Mouse (Mus musculus) retina, postnatal 1 day (tissue): ENCODE results near the gene Gmeb2.

Experiments
- DNase-seq: peaks from one replicate; pipeline ENCODE4 v3.0.0-alpha.2; 2012

The Gmeb2 gene

DNA sequence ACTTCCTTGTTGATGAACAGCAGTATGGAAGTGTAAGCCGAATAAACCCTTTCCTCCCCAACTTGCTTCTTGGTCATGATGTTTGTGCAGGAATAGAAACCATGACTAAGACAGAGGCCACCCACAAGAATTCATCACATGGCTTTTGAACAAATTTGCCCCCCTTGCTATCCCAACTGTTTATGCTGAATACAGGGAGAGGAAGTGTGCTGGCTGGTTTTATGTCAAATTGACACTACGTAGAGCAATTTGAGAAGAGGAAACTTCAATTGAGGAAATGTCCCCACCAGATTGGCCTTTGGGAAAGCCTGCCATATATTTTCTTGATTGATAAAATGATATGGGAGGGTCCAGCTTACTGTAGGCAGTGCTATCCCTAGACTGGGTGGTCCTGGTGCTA, 14.0 kb downstream of the Gmeb2 start:
- no peak for DNase-seq

GRCm38 (mm10) chr2:181272092-181272491, 15.7 kb downstream of the Gmeb2 start:
- DNase-seq = no peak

DNA sequence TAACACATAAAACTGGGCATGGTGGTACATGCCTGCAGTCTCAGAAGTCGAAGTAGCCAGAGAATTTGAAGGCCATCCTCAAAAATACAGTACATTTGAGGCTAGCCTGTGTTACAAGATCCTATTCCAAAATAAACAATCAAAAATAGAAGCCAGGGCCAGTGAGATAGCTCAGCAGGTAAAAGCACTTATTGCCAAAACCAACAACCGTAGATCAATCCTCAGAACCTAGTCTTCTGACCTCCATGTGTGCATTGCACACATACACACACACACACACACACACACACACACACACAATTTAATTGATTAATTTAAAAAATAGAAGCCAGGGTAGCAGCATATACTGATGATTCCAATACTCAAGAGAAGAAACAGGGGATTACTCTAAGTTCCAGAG, 21.0 kb downstream of the Gmeb2 start:
- DNase-seq = no peak

GRCm38 (mm10) chr2:181253248-181253647, 34.6 kb downstream of the Gmeb2 start:
- no peak for DNase-seq

DNA sequence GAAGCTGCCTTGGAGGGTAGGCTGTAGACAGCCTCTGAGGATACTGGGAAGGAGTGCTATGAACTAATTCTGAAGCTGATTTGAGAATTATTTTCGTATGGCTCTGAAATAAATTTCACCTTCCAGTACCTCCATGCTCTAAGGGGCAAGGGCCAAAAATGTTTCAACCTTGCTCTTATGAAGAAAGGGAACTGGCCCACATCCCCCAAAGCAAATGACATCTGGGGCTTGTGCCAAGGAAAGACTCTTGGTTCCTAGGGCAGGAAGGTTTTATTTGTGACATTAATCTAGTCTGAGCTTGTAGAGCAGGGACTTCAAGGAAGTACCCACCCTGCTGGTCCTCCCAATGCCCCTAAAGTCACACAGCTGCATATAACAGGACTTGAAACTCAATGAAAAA, 36.0 kb downstream of the Gmeb2 start:
- DNase-seq = no peak

DNA sequence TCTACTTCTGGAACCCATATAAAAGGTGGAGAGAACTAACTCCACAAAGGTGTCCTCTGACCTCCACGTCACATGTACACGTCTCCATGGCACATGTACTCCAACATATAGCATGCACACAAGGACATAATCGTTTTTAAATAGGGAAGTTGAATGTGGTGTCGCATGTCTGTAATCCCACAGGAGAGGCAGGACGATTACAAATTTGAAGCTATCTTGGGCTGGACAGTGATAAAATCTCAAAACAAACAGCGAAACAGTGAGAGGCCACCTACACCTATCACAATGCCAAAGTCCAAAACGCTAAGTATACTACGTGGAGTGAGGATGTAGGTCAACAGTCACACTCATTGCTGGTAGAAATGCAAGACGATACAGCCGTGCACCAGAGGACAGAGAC, 38.6 kb downstream of the Gmeb2 start:
- no peak for DNase-seq

- no peak for DNase-seq
Measured at GRCm38 (mm10) chr2:181245031-181245430, 42.8 kb downstream of the Gmeb2 start.

- no peak for DNase-seq
Measured at GRCm38 (mm10) chr2:181243706-181244394, 44.0 kb downstream of the Gmeb2 start.

GRCm38 (mm10) chr2:181242314-181242665, 45.5 kb downstream of the Gmeb2 start:
- DNase-seq = no peak

DNA sequence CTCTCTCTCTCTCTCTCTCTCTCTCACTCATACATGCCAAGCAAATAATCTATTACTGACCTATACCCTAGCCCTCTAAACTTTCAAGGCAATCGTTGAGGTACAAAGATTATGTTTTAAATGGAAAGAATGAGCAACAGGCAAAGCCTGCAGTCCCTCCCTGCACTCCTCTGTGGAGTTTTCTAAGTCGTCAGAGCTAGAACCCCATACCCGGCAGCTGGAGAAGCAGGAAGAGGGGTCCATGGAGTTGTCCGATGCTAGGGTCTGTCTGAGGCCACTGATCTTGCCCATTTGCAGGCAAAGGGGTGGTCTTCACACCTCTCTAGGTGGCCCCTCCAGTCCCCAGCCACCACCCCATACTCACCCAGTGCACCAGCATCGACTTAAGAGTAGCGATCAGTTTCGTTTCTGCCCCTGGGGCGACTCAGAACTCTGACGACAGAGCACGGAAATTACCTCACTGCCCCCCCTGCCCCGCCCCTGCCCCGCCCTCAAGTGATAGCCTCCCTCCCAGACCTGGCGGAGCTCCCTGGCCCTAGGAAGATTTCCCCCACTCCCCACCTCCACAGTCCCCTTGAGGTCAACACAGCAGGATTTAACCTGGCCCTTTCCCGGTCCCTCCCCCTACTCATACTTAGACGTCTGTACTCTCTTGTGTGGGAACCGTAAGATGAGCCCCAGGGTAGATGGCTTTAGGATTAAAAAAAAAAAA, 46.1 kb downstream of the Gmeb2 start, which contains the start of gene Helz2:
TSS of gene Helz2 (minus strand) at position 426 of the 712 bp plus-strand sequence.
- peak; percentile 22 for DNase-seq

GRCm38 (mm10) chr2:181240806-181241440, 46.9 kb downstream of the Gmeb2 start:
- DNase-seq = no peak

GRCm38 (mm10) chr2:181239261-181239660, 48.6 kb downstream of the Gmeb2 start:
- no peak for DNase-seq

DNA sequence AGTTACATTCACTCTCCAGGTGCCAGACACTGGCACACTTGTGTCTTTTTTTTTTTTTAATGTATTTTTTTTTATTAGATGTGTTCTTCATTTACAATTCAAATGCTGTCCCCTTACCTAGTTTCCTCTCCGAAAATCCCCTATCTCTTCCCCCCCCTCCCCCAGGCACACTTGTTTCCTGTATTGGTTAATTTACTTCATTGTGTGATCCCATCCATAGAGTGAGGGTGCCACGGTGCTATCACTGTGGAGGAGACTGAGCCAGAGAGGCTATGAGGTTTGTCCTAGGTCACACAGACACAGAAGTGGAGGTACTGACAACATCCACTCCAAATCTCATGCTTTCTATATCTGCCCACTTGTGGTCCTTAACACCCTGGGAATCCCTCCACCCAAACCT, 49.0 kb downstream of the Gmeb2 start:
- no peak for DNase-seq

GRCm38 (mm10) chr2:181238091-181238610, 49.7 kb downstream of the Gmeb2 start:
- DNase-seq = no peak

DNA sequence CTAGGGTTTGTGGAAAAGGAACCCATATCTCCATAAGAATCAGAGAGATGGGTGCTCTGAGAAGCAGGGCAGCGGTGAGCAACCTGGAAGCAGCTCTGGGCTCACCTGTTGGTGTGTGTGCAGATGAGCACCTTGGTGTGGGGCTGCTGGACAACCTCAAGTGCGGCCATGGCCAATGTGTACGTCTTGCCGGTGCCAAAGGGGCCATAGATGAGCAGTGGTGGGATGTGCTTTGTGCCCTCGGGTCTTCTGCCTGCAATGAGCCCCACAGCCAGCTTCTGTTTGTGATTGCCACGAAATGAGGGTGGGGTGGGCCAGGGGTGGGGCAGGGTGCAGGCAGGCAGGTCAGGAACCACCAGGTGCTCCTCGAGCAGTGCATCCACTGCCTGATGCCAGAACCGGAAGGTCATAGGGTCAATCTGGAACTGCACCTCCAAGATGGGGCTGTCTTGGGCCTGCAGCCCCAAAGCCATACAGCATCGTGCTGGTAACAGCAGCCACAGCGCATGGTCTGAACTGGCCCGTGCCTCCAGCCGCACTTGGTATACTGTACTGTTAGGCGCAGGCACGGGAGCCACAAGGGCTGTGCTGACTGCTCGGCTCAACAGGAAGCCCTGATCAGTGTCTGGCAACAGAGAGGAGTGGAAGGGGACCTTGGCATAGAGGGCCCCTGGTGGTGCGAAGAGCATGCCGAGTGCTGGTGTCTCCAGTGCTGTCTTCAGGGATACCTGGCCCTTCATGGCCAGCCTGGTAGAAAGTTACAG, 50.4 kb downstream of the Gmeb2 start:
- DNase-seq = no peak

DNA sequence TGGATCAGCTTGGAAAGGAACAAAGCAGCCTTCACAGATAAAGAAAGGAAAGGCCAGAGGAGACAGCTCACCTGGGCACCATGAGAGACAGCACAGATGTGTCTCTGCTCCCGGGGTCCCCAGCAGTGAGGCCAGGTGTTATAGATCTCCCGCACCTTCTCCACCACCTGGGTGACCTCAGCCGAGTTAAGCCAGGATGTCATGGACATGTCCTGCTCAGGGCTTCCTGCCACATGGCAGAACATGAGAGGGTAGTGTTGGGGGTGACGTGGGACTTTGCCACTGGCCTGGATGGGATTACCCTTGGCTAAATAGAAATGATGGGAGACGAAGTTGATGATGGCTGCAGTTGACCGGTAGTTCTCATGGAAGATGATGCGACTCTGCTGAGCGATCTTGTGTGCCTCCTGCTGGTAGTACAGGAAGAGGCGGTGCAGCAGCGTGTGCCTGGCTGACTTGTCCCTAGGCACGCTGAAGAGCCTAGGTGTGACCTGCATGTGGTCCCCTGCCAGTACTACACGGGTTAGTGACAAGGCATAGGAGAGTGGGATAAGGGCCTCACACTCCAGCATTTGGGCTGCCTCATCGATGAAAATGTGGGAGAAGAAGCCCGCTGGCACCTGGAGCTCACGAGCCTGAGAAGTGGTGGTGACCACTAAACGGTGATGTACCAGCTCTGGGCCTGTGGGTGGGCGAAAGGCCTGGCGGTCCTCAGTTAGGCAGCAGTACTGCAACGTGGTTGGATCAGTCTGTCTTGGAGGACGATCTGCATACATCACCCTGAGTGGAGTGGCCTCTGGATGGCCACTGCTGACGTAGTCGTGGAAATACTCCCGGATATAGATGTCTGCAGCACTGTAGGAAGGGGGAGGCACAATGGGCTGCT, 51.9 kb downstream of the Gmeb2 start:
- no peak for DNase-seq

- no peak for DNase-seq
Measured at GRCm38 (mm10) chr2:181234680-181235079, 53.2 kb downstream of the Gmeb2 start.

- DNase-seq = no peak
Measured at GRCm38 (mm10) chr2:181233443-181233842, 54.4 kb downstream of the Gmeb2 start.

- no peak for DNase-seq
Measured at GRCm38 (mm10) chr2:181231171-181231570, 56.7 kb downstream of the Gmeb2 start.

DNA sequence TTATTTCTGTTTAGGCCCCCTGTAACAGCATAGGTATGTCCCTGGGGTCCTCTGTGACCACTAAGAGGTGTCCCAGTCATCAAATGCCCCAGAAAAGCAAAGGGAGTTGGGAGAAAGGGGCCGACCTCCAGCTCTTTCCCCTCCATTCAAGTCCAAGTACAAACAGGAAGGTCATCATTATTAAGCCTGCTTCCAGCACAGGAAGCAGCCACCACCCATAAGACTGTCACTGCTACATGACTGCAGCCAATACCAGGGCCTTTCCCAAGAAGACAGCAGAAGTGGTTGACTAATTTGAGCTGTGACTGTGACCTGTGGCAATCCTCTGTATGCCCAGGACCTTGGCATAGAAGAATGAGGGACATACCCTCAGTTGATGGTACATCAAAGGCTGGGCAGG, 59.5 kb downstream of the Gmeb2 start:
- no peak for DNase-seq

DNA sequence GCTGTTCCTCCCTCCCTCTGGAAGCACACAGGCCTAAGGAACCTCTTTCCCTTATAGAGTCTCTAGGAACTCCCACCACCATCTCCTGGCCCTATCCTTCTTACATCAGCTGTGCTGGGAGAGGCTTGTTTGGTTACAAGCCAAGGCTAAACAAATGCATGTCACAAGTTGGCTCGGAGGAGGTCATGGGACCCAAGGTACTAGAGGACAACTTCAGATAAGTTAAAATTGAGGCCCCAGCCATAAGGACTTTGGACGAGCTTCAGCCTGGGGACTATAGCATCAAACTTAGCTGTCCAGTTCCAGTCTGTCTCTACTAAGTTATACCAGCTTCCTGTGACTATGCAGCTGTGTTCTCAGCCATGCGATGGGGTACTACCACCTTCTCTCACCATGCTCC, 60.7 kb downstream of the Gmeb2 start:
- DNase-seq = no peak

GRCm38 (mm10) chr2:181224994-181225393, 62.8 kb downstream of the Gmeb2 start:
- no peak for DNase-seq
